Mouse (Mus musculus) heart, postnatal 4 days (tissue): ENCODE data around the gene Cacna1a. TPM values are rescaled to one million over a fixed set of nuclear protein-coding genes. Genes with fewer than 3 reads are reported as not detected.

ENCODE experiments used
- DNase-seq: peaks from one replicate; pipeline ENCODE4 v3.0.0; 2021
- total RNA-seq, 2 experiments: library from RNA; stranded (reverse); gene quantifications; 2 replicates each; pipeline ENCODE4 v1.2.3; 2021

The Cacna1a gene
- total RNA-seq, 2 experiments from 2014 or later, result 6.6 to 8.0 TPM

DNA sequence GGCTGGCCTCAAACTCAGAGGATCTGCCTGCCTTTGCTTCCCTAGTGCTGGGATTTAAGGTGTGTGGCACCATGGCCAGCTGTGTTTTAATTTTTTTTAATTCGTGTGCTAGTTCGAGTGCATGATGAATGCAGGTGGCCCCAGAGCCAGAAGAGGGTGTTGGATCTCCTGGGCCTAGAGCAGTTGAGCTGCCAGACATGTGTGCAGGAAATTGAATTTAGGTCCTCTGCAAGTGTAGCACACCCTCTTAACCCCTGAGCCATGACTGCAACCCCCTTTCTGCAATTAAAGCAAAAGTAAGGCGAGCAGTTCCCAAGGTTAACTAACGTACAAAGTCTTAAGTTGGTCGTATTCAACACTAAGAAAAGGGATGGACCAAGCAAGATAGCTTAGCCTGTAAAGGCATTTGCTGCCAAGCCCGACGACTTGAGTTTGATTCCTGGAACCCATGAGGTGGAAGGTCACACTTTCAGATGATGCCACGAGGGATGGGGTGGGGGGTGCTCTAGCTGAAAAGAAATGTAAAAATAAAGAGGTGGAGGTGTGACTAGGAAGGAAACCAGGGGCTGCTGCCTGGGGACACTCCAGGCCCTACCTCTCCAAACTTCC is 249.8 kb downstream of the Cacna1a start:
- no peak for DNase-seq

GRCm38 (mm10) chr8:84638555-84639161 is 250.4 kb downstream of the Cacna1a start:
- peak; percentile 44 for DNase-seq

DNA sequence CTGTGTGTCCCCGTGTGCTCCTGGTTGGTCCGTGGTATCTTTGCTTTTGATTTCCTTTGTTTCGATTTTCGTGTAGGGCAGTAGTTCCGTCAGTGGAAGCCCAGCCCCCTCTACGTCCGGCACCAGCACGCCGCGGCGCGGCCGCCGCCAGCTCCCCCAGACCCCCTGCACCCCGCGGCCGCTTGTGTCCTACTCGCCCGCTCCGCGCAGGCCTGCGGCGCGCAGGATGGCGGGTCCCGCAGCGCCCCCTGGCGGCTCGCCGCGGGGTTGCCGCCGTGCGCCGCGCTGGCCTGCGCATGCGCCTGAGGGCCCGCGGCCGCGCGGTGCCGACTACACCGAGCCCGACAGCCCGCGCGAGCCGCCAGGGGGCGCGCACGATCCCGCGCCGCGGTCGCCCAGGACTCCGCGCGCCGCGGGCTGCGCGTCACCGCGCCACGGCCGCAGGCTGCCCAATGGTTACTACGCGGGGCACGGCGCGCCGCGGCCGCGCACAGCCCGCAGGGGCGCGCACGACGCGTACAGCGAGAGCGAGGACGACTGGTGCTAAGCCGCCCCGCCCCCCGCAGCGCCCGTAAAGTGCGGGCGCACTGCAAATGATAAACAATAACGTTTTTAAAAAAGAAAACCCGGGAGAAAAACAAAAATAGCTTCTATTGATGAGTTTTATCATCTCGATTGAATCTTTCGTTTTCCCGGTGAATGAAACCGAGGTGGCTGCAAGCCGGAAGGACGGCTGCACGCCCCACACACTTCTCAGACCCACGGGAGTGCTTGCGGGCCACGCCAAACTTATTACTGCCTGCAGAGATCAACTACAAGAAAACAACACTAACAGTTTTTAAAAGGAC is 251.1 kb downstream of the Cacna1a start:
- peak; percentile 95 for DNase-seq

- DNase-seq, result no peak
Measured at GRCm38 (mm10) chr8:84640010-84640588, 251.9 kb downstream of the Cacna1a start.

DNA sequence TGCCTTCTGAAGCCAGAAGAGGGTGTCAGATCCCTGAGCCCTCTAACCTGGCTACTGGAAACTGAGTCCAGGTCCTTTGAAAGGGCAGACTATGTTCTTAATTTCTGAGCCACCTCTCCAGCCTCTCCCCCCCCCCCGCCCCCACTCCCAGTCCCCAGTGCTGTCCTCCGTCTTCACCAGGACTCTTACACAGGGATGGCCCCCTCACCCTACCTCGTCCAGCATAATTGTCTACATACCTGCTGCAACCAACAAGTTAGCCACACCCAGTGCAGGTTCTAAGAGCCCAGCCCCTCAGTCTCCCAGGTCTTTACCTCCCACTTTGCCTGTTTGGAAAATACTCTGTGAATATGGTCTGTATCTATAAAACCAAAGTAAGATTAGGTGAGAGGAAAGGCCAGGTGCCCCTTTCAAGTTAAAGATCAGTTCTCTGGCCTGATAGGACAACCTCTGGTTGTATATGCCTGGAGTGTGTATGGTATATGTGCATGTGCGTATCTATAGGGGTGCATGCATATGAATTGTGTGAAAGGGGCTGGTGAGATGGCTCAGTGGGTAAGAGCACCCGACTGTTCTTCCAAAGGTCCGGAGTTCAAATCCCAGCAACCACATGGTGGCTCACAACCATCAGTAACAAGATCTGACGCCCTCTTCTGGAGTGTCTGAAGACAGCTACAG is 252.5 kb downstream of the Cacna1a start:
- no peak for DNase-seq

- DNase-seq, result no peak
Measured at GRCm38 (mm10) chr8:84641578-84642361, 253.5 kb downstream of the Cacna1a start.

DNA sequence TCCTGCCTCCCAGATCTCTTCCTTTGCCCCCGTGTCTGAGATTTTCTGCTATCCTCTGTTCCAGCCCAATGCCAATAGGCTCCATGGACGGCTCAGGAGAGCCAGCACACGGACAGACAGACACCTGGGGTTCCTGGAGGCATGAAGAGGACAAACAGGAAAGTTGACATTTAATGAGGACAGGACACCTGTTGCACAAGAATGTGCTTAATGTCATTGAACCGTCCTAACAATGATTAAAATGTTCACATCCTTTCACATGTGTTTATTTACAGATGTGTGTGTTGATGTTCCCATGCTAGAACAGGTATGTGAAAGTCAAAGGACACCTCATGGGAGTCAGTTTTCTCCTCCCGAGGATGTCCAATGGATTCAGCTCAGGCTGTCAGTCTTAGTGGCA is 254.8 kb downstream of the Cacna1a start:
- no peak for DNase-seq

- no peak for DNase-seq
Measured at GRCm38 (mm10) chr8:84646800-84647199, 258.6 kb downstream of the Cacna1a start.

DNA sequence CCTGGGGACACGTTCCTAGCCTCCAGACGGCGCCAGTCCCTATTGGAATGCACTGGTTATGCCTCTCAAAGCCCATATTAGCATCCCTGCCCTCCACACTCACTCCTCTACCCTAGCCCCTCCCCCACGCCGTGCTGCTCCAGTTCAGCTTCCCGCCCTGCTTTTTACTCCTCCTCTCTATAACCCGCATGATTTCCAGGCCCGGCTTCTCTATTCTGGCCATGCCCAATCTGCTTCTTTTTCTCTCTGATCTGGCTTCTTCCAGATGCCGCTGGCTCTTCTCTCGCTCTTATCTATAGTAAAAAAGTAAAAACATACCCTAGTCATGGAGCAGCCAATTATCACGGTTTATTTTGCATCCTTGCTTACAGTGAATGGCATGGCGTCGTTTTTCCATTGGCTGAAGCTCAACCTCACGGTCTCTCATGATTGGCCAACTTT is 259.2 kb downstream of the Cacna1a start:
- peak; percentile 28 for DNase-seq

DNA sequence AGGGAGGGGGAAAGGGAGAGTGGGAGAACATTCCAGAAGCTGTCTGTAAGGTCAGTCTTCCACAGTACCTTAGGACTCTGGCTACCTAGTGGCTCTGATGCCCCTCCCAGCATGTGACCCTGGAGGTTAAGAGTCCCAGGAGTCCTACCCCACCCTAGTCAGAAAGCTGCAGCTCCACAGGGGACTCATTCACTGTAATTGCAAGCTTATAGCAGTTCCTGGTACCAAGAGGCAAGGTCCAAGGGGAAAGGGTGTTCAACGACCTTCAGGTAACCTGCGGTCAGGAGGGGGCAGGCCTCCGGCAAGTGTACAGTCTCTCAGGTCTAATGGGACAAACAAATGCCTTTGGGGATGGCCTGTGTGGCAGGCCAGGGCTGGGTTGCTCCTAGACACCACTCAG is 262.0 kb downstream of the Cacna1a start:
- no peak for DNase-seq

GRCm38 (mm10) chr8:84653092-84653631 is 264.9 kb downstream of the Cacna1a start:
- peak; percentile 3 for DNase-seq

GRCm38 (mm10) chr8:84654597-84654996 is 266.4 kb downstream of the Cacna1a start:
- peak; percentile 24 for DNase-seq

- DNase-seq, result peak; percentile 64
Measured at GRCm38 (mm10) chr8:84655336-84656190, 267.3 kb downstream of the Cacna1a start.

DNA sequence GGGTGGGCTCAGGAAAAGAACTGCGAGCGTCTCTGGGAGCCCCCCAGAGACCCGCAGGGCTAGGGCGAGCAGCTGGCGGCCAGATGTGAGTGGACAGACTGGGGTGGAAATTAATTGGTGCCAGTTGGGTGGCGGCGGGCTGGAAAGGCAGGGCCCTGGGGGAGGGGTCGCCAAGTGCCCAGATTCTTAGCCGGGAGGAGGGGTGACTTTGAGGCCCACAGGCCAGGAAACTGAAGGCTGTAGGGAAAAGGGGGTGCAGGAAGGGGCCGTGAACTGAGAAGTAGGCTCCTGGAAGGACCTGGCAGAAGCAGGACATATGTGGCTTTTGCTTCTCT is 267.9 kb downstream of the Cacna1a start:
- peak; percentile 59 for DNase-seq

DNA sequence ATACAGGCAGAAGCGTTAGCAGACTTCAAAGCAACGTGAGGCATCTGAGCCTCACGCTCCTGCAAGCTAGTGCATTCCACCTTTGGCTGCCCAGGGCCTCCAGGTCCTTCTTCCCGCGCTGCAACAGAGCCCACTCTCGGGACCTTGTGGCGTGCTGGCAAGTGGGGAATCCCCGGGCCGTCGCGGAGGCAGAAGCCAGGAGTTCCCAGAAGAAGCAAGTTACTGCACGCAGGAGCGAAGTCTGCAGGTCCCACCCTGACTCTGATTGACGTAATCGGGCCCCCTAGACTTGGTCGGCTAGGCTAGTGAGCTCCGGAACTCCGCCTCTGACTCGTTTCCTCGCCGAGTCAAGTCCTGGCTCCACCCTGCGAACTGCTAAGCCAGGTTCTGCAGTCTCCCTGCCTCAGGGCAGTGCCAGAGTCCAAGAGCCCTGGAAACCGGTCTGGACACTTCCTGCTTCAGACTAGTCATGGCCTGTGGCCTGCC is 268.4 kb downstream of the Cacna1a start:
- peak; percentile 83 for DNase-seq

GRCm38 (mm10) chr8:84657203-84657602 is 269.0 kb downstream of the Cacna1a start:
- DNase-seq, result no peak

DNA sequence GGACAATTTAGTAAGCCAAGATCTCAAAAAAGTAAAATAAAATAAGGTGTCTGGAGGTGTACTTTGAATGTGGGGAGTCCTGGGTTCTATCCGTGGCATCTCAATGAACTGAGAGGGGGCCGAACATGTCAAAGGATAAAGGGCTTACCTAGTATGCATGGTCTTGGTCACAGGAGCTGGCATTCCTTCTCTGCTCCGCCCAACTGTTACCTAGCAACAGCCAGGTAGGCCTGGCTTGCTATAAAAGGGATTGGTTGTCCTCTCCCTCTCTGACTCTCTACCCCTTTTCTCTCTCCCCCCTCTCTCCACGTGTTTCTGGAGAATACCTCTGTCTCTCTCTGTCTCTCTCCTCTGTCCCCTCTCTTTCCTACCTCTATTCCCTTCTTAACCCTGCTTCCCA is 269.4 kb downstream of the Cacna1a start:
- DNase-seq, result no peak

- no peak for DNase-seq
Measured at GRCm38 (mm10) chr8:84658951-84659350, 270.7 kb downstream of the Cacna1a start.

GRCm38 (mm10) chr8:84659936-84660818 is 271.9 kb downstream of the Cacna1a start:
- DNase-seq, result peak; percentile 77
